Mouse (Mus musculus) lung, adult 2 months (tissue): ENCODE measurements around the gene Kars.

Experiments
- CTCF ChIP-seq: fragments of 200-500 bp; IDR thresholded peaks from 2 replicates; pipeline ENCODE4 v1.5.1; 2011; ENCODE audit warnings: mild to moderate bottlenecking, low read length, control low read depth; ENCODE audit not compliant: insufficient read depth
- POLR2A ChIP-seq: fragments of 200-500 bp; IDR thresholded peaks from 2 replicates; pipeline ENCODE4 v1.6.1; 2011; ENCODE audit warnings: low read depth, mild to moderate bottlenecking, control low read depth, low read length, borderline replicate concordance; ENCODE audit errors: extremely low read depth

- peak; percentile 74 for TF ChIP-seq CTCF
- TF ChIP-seq POLR2A, result no peak
Observed at GRCm38 (mm10) chr8:112045896-112046295, 34.8 kb upstream of the Kars start.
